Mouse (Mus musculus): ENCODE data around the gene Acp1. TPM values are rescaled to one million over a fixed set of nuclear protein-coding genes. Genes with fewer than 3 reads are reported as not detected.

The Acp1 gene
- total and polyA plus RNA-seq, 2 experiments from 2014 or later = 29.7 to 135 TPM

DNA sequence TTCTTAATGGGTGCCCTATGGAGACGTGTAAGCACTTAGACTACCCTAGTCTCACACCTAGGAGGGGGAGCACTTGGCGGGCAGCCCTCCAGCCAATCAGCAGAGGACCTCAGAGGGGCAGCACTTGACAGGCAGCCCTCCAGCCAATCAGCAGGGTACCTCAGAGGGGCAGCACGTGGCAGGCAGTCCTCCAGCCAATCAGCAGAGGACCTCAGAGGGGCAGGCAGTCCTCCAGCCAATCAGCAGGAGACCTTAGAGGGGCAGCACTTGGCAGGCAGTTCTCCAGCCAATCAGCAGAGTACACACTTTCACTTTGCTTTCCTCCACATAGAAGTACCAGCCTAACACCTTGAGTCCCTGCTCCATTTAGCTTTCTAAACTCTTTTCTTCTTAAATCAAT is 11.0 kb upstream of the Acp1 start:
- Histone ChIP-seq H3K9me3 (ENCODE audit: low read length) (no peaks in the 10 kb centered on the region), H3K4me1 (ENCODE audit: insufficient read depth, low read length) (no peaks in the 10 kb centered on the region), H3K27me3 (ENCODE audit: insufficient read depth, low read length) (no peaks in the 10 kb centered on the region), H3K4me3 (ENCODE audit: low read length) (no peak overlapping the region), H3K36me3 (ENCODE audit: insufficient read depth, low read length) (0 out of 2 replicates have a peak, but pooled peaks cover 5% of the 10 kb centered on the region), H3K9ac (replicated peaks; ENCODE audit: low read length) (no peak overlapping the region), H3K27ac (no peak overlapping the region), H3K4me2 (ENCODE audit: low read depth, low read length) (no peak overlapping the region)
- no peak for TF ChIP-seq CTCF (IDR thresholded peaks at IDR 0.05; ENCODE audit: low read depth)
- 83% methylated on average over 3 of the region's 3 CpGs for WGBS
- no peak for ATAC-seq
- DNase-seq (ENCODE audit: low spot score) = no peak

DNA sequence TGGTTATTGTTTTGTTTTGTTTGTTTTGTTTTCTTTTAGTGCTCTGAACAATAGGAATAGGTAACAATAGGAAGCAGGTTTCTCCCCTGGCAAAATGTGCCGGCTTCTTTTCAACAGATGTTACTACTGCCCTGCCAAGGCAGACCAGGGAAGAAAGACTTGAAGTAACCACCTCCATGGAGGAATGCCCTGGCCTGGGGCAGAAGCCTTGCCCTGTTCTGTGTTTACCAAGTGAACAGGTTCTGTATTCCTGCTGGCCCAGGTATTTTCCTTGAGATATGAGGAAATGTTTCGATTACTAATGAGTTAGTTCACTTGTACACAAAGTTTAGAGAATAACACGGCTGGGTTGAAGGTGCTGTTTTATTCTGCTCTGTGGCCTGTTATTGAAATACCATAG is 1.5 kb upstream of the Acp1 start:
- Histone ChIP-seq H3K4me3 (ENCODE audit: low read length) (peak overlapping the region; percentile 75; the same call in 1 of the 2 replicates), H3K4me2 (ENCODE audit: low read depth, low read length) (peak overlapping the region; percentile 96), H3K4me1 (ENCODE audit: insufficient read depth, low read length) (peaks cover 8% of the 10 kb centered on the region), H3K9ac (replicated peaks; ENCODE audit: low read length) (no peak overlapping the region), H3K36me3 (ENCODE audit: insufficient read depth, low read length) (no peaks in the 10 kb centered on the region), H3K27ac (no peak overlapping the region), H3K9me3 (ENCODE audit: low read length) (no peaks in the 10 kb centered on the region), H3K27me3 (ENCODE audit: insufficient read depth, low read length) (no peaks in the 10 kb centered on the region)
- 63% methylated on average over 3 of the region's 3 CpGs for WGBS
- ATAC-seq (no peak), DNase-seq (ENCODE audit: low spot score) (no peak)
- TF ChIP-seq CTCF (IDR thresholded peaks at IDR 0.05; ENCODE audit: low read depth) = no peak

DNA sequence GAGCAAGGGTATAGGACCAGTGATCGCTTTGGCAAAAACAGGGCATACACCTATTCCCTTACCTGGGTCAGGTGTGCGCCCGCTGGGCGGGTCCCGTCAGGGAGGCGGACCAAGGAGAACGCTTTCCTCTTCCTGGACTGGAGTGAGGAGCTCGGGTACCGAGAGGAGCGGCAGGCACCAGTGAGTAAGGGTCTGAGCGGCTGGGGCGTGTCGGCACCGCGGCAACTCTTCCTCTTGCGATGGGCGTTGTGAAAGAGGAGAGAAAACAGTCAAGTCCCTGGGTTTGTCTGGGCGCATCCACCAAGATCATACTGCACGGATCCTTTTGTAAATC is 626 bp upstream of the Acp1 start:
- Histone ChIP-seq H3K4me1 (ENCODE audit: insufficient read depth, low read length) (peaks cover 8% of the 10 kb centered on the region), H3K4me3 (ENCODE audit: low read length) (peak overlapping the region; percentile 75), H3K9ac (replicated peaks; ENCODE audit: low read length) (peak overlapping the region; percentile 80), H3K36me3 (ENCODE audit: insufficient read depth, low read length) (no peaks in the 10 kb centered on the region), H3K27me3 (ENCODE audit: insufficient read depth, low read length) (no peaks in the 10 kb centered on the region), H3K4me2 (ENCODE audit: low read depth, low read length) (peak overlapping the region; percentile 96), H3K27ac (peak overlapping the region; percentile 60; the same call in 1 of the 2 replicates), H3K9me3 (ENCODE audit: low read length) (no peaks in the 10 kb centered on the region)
- DNase-seq (ENCODE audit: low spot score) (peak; percentile 46), ATAC-seq (no peak)
- no peak for TF ChIP-seq CTCF (IDR thresholded peaks at IDR 0.05; ENCODE audit: low read depth)
- under 1% methylated on average over 18 of the region's 19 CpGs for WGBS

DNA sequence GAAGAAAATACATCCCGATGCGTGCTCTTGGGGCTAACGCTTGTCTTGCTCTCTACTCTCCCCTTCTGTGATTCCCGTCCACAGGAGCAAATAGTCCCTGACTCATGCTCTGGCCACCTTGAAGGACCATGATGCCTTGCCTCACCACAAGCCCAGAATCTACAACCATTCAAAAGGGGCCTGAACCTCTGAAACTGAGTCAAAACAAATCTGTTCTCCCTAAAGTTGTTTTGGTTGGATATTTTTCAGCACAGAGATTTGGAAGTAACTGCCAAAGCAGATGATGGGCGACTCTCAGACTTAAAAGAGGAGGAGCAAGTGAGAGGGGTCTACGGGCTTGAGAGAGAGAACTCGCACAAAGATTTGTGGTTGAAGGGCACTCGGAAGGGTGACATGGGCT is 529 bp downstream of the Acp1 start:
- ATAC-seq (no peak), DNase-seq (ENCODE audit: low spot score) (no peak)
- WGBS = 22% methylated on average over 8 of the region's 8 CpGs
- Histone ChIP-seq H3K4me2 (ENCODE audit: low read depth, low read length) (peak overlapping the region; percentile 96), H3K36me3 (ENCODE audit: insufficient read depth, low read length) (no peaks in the 10 kb centered on the region), H3K9ac (replicated peaks; ENCODE audit: low read length) (peak overlapping the region; percentile 80), H3K4me1 (ENCODE audit: insufficient read depth, low read length) (peaks cover 8% of the 10 kb centered on the region), H3K9me3 (ENCODE audit: low read length) (no peaks in the 10 kb centered on the region), H3K4me3 (ENCODE audit: low read length) (peak overlapping the region; percentile 75), H3K27me3 (ENCODE audit: insufficient read depth, low read length) (no peaks in the 10 kb centered on the region), H3K27ac (peak overlapping the region; percentile 74)
- no peak for TF ChIP-seq CTCF (IDR thresholded peaks at IDR 0.05; ENCODE audit: low read depth)

DNA sequence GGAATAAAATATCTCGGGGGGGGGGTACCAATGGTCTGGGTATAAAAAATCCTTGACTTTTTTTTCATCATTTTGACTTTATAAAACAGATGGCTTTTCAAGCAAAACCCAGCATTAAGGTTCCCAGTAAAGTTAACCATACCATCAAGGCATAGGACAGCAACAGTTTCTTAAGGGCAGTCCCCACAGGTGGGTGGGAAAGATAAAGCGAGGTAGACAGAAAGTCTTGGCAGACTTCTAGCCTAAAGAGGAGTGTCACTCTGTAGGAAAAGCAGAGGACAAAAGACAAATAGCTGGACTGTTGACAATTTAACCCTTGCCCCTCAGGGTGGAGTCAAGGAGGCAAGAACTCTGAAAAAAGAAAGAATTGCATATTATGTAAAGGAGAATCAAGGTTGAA is 1.5 kb downstream of the Acp1 start:
- H3K36me3 ChIP-seq (ENCODE audit: insufficient read depth, low read length) = no peaks in the 10 kb centered on the region
- H3K4me2 ChIP-seq (ENCODE audit: low read depth, low read length) = no peak overlapping the region
- H3K4me3 ChIP-seq (ENCODE audit: low read length) = no peak overlapping the region
- no peaks in the 10 kb centered on the region for H3K9me3 ChIP-seq (ENCODE audit: low read length)
- no peaks in the 10 kb centered on the region for H3K27me3 ChIP-seq (ENCODE audit: insufficient read depth, low read length)
- DNase-seq (ENCODE audit: low spot score) = no peak
- no peak for TF ChIP-seq CTCF (IDR thresholded peaks at IDR 0.05; ENCODE audit: low read depth)
- H3K4me1 ChIP-seq (ENCODE audit: insufficient read depth, low read length) = peaks cover 8% of the 10 kb centered on the region
- no peak for ATAC-seq
- H3K27ac ChIP-seq = no peak overlapping the region
- no peak overlapping the region for H3K9ac ChIP-seq (replicated peaks; ENCODE audit: low read length)
- WGBS = 80% methylated on average over 2 of the region's 2 CpGs

DNA sequence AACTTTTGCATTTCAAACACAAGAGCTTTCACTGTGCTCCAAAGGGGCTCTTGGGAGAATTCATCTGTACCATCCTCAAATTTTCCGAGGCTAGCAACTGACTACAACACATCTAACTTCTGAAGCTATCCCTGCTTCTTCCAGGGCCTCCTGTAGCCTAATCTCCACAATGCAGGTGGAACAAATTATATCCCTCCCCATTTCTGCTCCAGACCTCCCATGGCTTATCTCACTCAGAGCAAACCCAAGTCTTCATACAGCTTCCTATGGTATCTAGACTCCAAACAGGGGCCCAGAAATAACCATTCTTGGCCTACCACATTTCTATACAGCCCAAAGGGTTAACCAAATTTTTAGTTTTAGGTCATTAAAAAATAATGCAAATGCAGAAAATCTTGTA is 2.7 kb downstream of the Acp1 start:
- Histone ChIP-seq H3K4me1 (ENCODE audit: insufficient read depth, low read length) (peaks cover 8% of the 10 kb centered on the region), H3K9ac (replicated peaks; ENCODE audit: low read length) (no peak overlapping the region), H3K4me3 (ENCODE audit: low read length) (no peak overlapping the region), H3K9me3 (ENCODE audit: low read length) (no peaks in the 10 kb centered on the region), H3K27ac (no peak overlapping the region), H3K36me3 (ENCODE audit: insufficient read depth, low read length) (peaks cover under 1% of the 10 kb centered on the region; the same call in 1 of the 2 replicates), H3K27me3 (ENCODE audit: insufficient read depth, low read length) (no peaks in the 10 kb centered on the region), H3K4me2 (ENCODE audit: low read depth, low read length) (no peak overlapping the region)
- ATAC-seq = no peak
- 93% methylated on average over 1 of the region's 1 CpGs for WGBS
- no peak for TF ChIP-seq CTCF (IDR thresholded peaks at IDR 0.05; ENCODE audit: low read depth)
- DNase-seq (ENCODE audit: low spot score) = no peak

DNA sequence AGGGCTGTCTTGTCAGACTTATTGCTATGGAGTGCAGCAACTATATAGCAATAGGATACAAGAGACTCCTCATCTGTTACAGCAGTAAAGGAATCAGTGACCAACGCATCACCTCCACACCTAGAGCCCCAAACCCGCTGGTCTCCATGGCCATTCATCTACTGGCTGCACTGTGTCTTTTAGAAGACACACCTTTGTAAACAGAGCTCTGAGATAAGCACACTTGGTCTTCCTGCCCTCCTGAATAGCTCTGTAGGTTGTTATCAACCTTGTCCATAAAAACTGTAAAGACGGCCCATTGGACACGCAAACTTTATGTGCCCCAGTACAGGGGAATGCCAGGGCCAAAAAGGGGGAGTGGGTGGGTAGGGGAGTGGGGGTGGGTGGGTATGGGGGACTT is 14.3 kb downstream of the Acp1 start:
- Histone ChIP-seq H3K4me2 (ENCODE audit: low read depth, low read length) (no peak overlapping the region), H3K9me3 (ENCODE audit: low read length) (no peaks in the 10 kb centered on the region), H3K4me1 (ENCODE audit: insufficient read depth, low read length) (no peaks in the 10 kb centered on the region), H3K36me3 (ENCODE audit: insufficient read depth, low read length) (0 out of 2 replicates have a peak, but pooled peaks cover 6% of the 10 kb centered on the region), H3K27me3 (ENCODE audit: insufficient read depth, low read length) (no peaks in the 10 kb centered on the region), H3K4me3 (ENCODE audit: low read length) (no peak overlapping the region), H3K9ac (replicated peaks; ENCODE audit: low read length) (no peak overlapping the region), H3K27ac (no peak overlapping the region)
- no peak for DNase-seq (ENCODE audit: low spot score)
- 98% methylated on average over 4 of the region's 4 CpGs for WGBS
- no peak for TF ChIP-seq CTCF (IDR thresholded peaks at IDR 0.05; ENCODE audit: low read depth)
- ATAC-seq = no peak
